Mouse (Mus musculus) heart, postnatal 4 days (tissue): ENCODE measurements around the gene Casz1. TPM values are rescaled to one million over a fixed set of nuclear protein-coding genes. Genes with fewer than 3 reads are reported as not detected.

Experiments
- DNase-seq: peaks from one replicate; pipeline ENCODE4 v3.0.0; 2021
- total RNA-seq, 2 experiments: library from RNA; stranded (reverse); gene quantifications; 2 replicates each; pipeline ENCODE4 v1.2.3; 2021

The Casz1 gene
- total RNA-seq, 2 experiments from 2014 or later: 79.5 to 82.9 TPM

- no peak for DNase-seq
Measured at GRCm38 (mm10) chr4:148846724-148847123, 42.5 kb downstream of the Casz1 start.

DNA sequence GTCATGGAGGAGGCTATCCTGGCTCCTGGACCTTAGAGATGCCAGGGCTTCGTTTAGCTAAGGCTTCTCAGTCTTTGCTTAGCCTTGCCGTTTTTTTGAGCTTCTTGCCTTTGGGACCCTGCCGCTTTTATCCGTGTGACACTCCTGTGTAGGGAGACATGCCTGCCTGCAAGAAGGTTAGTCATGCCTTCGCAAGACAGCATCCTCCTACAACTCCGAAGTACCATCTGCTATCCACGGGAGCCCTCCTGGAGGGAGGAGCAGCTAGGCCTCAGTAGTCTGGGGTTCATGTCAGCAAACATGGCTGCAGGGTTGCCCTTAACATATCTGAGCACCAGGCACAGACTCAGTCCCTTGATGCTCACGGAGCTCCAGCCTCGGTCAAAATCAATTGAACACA is 43.4 kb downstream of the Casz1 start:
- no peak for DNase-seq

GRCm38 (mm10) chr4:148849437-148849836 is 45.2 kb downstream of the Casz1 start:
- no peak for DNase-seq

DNA sequence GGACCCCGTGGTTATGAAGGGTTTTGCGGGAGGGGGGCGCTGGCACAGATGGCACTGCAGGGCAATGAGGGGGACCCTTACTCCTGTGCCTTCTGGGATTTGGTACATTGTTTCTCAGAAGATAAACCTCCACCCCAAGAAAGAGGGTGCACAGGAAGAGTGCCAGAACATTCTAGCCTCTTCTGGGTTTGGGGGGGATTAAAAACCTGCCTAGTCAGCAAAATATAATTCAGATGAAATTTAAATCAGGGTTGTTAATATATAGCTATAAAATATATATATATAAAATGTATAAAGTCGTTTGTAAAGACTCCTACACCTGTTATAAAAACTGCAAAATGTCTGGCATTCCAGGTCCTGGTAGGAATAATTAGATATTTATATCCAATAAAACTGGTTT is 48.8 kb downstream of the Casz1 start:
- DNase-seq: no peak

DNA sequence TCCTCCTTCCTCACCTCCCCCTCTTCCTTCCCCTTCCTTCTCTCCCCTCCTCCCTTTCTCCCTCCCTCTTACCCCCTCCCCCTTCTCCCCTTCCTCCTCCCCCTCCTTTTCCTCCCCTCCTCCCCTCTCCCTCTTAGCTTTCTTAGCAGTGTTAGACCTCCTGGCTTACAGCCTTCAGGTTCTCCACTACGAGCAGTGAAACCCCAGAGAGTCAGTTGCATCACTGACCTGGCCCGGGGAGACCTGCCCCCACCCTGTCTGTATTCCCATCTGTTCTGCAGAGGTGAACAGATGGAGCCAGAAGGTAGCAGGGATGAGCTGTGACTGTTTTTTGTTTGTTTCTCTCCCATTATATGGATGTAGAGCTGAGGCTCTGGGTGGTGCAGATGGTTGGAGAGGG is 49.9 kb downstream of the Casz1 start:
- DNase-seq: no peak

DNA sequence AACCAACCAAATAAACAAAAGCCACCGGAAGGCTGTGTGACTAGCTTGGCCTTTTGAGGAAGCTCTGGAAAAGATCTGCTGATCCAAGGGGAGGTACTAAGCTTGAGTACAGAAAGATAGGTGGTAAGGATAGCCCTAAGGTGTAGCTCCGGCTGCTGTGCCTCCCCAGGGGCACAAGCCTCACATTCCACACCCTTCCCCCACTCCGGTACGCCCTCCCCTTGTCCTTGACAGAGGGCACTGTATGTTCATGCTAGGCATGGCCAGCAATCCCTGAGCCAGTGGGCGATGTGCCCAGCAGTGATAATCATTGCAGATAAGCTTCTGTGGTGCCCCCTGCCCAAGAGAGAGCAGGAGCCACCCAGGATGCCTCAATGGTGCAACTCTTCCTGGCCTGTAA is 51.3 kb downstream of the Casz1 start:
- no peak for DNase-seq

DNA sequence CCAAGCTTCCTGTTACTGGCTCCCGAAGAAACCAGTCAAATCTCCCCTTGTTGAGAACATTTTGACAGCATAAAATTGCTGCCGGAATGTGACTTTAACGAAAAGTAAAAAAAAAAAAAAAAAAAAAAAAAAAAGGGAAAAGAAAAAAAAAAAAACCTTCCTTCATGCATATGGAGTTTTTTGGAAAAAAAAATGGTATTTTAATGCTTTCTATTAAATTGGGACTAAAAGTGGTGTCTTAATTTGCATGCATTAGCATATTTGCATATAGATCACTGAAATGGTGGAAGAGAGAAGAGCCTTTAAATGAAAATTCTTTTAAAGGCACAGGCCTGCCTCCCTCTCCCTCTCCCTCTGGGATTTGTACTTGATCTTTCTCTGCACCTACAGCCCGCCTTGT is 52.0 kb downstream of the Casz1 start:
- DNase-seq: no peak

- DNase-seq: no peak
Measured at GRCm38 (mm10) chr4:148857398-148858084, 53.3 kb downstream of the Casz1 start.

DNA sequence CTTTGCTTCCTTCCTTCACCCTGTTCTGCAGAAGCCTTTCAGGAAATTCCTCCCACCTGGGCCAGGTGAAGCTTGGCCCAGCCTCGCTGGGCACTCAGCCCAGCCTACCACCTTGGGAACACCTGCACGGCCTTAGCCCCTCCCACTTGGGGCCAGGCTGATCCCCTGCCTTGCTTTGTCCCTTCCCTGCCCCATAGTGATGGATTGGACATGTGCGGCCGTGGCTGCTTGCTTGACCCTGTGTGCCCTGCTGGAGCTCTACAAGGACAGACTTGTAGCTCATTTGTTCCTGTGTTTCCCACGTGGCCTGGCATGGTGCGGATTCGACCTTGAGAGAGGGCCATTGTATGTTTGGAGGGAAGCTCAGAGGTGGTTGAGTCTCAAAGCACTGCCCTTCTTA is 54.0 kb downstream of the Casz1 start:
- DNase-seq: no peak

- DNase-seq: no peak
Measured at GRCm38 (mm10) chr4:148859415-148859814, 55.2 kb downstream of the Casz1 start.

DNA sequence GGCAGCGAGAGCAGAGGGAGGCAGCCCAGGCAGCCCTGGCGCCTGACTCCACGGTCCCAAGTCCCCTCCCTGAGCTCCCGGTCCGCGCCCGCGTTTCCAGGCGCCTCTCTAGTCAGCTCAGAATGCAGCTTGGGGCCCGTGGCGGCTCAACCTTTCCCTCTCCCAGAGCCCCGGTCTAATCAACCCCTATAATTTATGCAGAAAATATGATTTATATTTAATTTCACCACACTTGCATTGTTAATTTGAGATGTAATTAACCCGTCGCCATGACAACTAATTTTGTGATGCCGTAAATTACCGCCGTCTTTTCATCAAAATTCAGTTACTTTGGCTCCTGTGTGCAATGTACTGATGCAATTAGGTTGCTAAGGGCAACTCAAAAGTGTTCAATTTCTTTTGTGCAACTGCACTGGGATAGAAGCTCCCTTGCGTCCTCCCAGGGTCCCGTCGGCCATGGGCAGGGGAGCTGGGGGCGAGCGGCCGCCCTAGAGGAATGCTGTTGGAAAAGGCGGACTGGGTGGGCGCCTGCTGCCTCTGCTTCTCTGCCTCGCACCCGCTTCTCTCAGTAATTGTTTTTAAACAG is 55.8 kb downstream of the Casz1 start:
- peak; percentile 46 for DNase-seq

DNA sequence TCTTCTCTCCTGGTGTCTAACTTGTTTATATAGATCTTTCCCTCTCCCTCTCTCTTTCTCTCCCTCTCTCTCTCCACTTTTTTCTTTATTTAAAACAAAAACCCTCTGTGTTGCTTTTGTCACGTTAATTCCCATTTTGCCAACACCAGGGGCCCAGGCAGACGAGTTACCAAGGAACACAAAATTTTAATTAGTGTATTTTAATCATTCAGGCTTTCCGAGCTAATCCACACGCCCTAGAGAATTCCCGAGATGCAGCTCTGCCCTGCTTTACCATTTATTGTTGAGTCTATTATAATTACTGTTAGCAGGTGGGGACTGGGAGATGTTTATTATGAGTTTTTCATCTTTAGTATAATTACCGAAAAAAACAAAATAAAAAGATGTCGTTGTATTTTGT is 56.4 kb downstream of the Casz1 start:
- DNase-seq: no peak

- no peak for DNase-seq
Measured at GRCm38 (mm10) chr4:148866812-148867470, 62.7 kb downstream of the Casz1 start.

DNA sequence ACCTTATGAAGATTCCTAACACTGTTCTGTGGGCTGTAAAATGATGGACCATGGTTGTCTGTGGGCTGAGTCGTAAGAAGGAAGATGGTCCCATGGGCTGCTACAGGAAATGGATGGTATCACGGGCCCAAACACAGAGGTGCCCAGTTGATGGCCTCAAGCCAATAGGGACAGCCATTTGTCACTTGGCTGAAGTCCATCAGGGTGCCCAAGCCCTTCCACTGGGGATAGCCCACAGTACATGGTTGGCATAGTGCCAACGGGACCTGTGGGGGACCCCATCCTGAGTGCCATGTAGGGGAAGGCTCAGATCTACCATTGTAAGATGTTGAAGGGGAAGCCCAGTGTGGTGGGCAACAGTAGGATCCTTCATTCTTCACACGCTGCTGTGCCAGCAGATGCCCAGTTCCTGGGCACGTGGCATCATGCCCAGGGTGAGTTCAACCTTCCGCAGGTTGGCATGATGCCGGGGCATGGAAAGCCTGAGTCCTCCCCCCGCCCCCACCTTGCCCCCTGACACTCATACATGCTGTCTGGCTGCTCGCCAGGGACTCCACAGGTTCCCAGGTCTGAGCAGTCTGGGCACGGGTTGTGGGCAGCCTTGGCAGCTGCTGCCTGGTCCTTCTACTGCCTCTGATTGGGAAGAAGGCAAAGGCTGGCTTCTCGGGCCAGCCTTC is 63.6 kb downstream of the Casz1 start:
- peak; percentile 87 for DNase-seq

- DNase-seq: peak; percentile 75
Measured at GRCm38 (mm10) chr4:148869566-148869965, 65.3 kb downstream of the Casz1 start.

DNA sequence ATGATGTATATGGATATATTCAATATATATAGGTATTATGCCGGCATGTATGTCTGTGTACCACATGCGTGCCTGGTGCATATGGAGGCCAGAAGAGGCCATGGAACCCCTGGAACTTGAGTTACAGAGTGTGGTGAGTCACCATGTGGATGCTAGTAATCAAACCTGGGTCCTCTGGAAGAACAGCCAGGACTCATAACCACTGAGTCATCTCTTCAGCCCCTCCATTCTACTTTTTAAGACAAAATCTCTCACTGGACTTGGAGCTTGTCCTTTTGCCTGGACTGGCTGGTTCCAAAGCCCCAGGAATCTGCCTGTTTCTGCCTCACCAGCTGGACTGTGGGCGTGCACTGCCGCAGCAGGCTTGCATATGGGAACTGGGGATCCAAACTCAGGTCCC is 66.3 kb downstream of the Casz1 start:
- DNase-seq: no peak

DNA sequence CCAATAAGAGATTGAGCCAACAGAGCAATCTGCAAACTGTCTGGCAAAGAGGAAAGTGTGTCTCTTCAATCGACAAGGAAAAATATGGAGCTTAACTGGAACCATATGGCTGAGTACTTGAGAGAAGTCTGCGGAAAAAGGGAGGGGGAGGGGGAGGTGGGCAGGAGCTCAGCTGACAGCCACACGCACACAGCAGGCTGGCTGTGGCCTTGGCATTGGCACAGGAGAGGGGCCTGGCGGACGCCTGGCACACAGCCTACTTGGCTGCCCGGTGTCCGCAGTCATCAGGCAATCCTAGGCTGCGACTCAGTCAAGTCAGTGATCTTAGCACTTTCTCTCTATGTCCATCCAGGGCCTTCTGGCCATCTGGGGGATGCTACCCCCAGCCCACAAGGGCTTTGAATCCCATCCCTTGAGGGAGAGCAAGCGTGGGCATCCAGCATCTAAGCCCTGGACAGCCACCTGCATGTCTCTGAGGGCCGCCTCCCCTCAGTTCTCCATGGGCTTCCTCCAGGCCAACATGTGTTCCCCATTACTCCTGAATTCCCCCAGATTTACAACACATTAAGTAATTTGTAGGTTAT is 67.6 kb downstream of the Casz1 start:
- peak; percentile 82 for DNase-seq

- no peak for DNase-seq
Measured at GRCm38 (mm10) chr4:148872372-148872771, 68.1 kb downstream of the Casz1 start.

GRCm38 (mm10) chr4:148872783-148873182 is 68.6 kb downstream of the Casz1 start:
- DNase-seq: peak; percentile 71

- DNase-seq: no peak
Measured at GRCm38 (mm10) chr4:148876166-148876565, 71.9 kb downstream of the Casz1 start.

DNA sequence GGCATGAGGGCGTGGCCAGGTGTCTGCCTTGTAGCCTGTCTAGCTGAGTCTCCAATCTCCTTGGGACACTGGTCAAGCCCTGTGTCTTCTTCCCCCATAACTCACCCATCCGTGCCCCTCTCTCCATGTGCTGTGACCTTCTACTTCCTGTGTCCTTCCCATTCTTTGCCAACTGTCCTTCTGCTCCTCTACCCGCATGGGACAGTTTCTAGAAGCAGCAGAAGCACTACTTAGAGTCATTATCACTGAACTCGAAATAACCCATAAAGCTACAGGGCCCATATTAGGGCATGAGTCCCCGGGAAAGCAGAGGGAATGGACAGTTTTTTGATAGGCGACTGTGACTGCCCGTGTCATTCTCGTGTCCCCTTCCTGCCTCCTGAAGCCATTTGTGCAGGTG is 72.6 kb downstream of the Casz1 start:
- no peak for DNase-seq

DNA sequence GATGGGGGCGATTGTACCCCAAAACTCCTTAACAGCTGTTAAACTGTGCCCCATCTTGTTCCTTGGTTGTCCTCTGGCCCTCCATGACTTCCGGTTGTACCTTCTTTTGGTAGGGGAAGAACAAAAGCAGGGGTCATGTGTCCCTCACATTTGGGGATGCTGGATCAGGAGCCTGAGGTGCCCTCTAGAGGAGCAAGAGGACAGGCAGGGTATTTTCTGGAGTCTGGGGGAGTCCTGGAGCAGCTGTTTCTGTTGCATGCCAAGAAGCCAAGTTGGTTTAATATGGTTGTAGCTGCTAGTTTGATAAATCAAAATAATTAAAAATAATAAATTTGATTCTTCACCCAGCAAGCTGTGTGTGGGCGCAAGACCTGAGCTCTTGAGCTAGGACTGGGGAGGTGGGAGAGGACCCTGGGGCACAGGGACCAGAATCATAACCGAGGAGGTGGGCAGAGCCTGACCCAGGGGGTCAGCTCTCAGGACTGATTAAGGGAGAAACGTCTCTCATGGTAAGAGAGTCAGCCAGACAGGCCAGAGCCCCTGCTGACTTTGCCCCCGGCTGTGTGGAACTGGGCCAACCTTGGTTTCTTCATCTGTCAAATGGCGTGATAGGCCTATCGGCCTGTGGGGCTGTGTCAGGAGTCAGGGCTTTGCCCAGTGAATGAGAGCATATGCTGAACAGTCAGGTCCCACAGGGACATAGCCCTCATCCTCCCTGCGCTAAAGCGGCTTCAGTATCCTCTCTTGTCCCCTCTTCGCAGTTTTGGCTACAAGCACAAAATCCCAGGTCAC is 74.2 kb downstream of the Casz1 start:
- no peak for DNase-seq
